Mouse (Mus musculus) hindbrain, embryonic 14.5 days (tissue): ENCODE results near the gene Fam172a. TPM values are rescaled to one million over a fixed set of nuclear protein-coding genes. Genes with fewer than 3 reads are reported as not detected.

ENCODE experiments used
- ATAC-seq: fragments of 200-750 bp; cut with Nextera tagmentation; 2 replicates; pipeline ENCODE4 v1.8.0; 2017; ENCODE audit warnings: moderate number of reproducible peaks, mild to moderate bottlenecking, moderate TSS enrichment, moderate library complexity; ENCODE audit not compliant: low FRiP score
- DNase-seq: peaks from one replicate; pipeline ENCODE4 v3.0.0-alpha.2; 2015; ENCODE audit warnings: low spot score
- H3K27ac ChIP-seq: fragments of 300-500 bp; sonication (generic); 2 replicates; pipeline ENCODE4 v1.5.1; 2014; ENCODE audit warnings: mild to moderate bottlenecking, moderate library complexity
- H3K27me3 ChIP-seq: fragments of 300-500 bp; sonication (generic); 2 replicates; pipeline ENCODE4 v1.6.1; 2014; ENCODE audit warnings: mild to moderate bottlenecking, low read length, mixed read lengths; ENCODE audit not compliant: control insufficient read depth, insufficient read depth
- H3K36me3 ChIP-seq: fragments of 300-500 bp; sonication (generic); replicated peaks from 2 replicates; pipeline ENCODE4 v1.6.1; 2014; ENCODE audit not compliant: control insufficient read depth, insufficient read depth
- H3K4me1 ChIP-seq: fragments of 300-500 bp; sonication (generic); replicated peaks from 2 replicates; pipeline ENCODE4 v1.6.1; 2014; ENCODE audit warnings: antibody characterized with exemption, low read length, mixed read lengths; ENCODE audit not compliant: control insufficient read depth, insufficient read depth
- H3K4me2 ChIP-seq: fragments of 300-500 bp; sonication (generic); replicated peaks from 2 replicates; pipeline ENCODE4 v1.6.1; 2014; ENCODE audit warnings: mild to moderate bottlenecking, moderate library complexity
- H3K4me3 ChIP-seq: fragments of 300-500 bp; sonication (generic); replicated peaks from 2 replicates; pipeline ENCODE4 v1.5.1; 2014; ENCODE audit warnings: mild to moderate bottlenecking, low read length
- H3K9ac ChIP-seq: fragments of 300-500 bp; sonication (generic); 2 replicates; pipeline ENCODE4 v1.6.1; 2014
- H3K9me3 ChIP-seq: fragments of 300-500 bp; sonication (generic); 2 replicates; pipeline ENCODE4 v1.6.1; 2016; ENCODE audit warnings: low read length; ENCODE audit not compliant: control insufficient read depth
- WGBS: fragments of 180-500 bp; shearing (Covaris S2); extraction: QIAGEN DNeasy Blood & Tissue Kit; methylation state at CpG from one replicate; pipeline ENCODE4 v1.1.7; 2014; 5-methylcytosine and 5-hydroxymethylcytosine counted together
- polyA plus RNA-seq: library from polyadenylated mRNA; unstranded; fragments of >200 nt; fragmentation: Nextera tagmentation; extraction: Ambion mirVana; gene quantifications from 2 replicates; pipeline ENCODE4 v1.2.1, GENCODE M21; 2014

The Fam172a gene
- polyA plus RNA-seq, 1 experiment from 2014 or later = 42.1 TPM

GRCm38 (mm10) chr13:77843017-77843654, 141.3 kb downstream of the Fam172a start:
- Histone ChIP-seq H3K27ac (no peak overlapping the region), H3K9ac (no peak overlapping the region), H3K27me3 (no peaks in the 10 kb centered on the region), H3K4me1 (no peaks in the 10 kb centered on the region), H3K4me3 (no peak overlapping the region), H3K9me3 (no peaks in the 10 kb centered on the region), H3K36me3 (no peaks in the 10 kb centered on the region), H3K4me2 (no peak overlapping the region)
- 98% methylated on average over 2 of the region's 2 CpGs for WGBS
- ATAC-seq = no peak
- no peak for DNase-seq

- H3K27me3 ChIP-seq = no peaks in the 10 kb centered on the region
- H3K4me1 ChIP-seq = no peaks in the 10 kb centered on the region
- no peak overlapping the region for H3K9ac ChIP-seq
- no peaks in the 10 kb centered on the region for H3K36me3 ChIP-seq
- H3K4me2 ChIP-seq = no peak overlapping the region
- 79% methylated on average over 4 of the region's 4 CpGs for WGBS
- H3K9me3 ChIP-seq = no peaks in the 10 kb centered on the region; the same call in 1 of the 2 replicates
- ATAC-seq (no peak), DNase-seq (no peak)
- no peak overlapping the region for H3K4me3 ChIP-seq
- H3K27ac ChIP-seq = no peak overlapping the region
Observed at GRCm38 (mm10) chr13:77848868-77849267, 147.0 kb downstream of the Fam172a start.

- Histone ChIP-seq H3K27ac (no peak overlapping the region), H3K4me2 (no peak overlapping the region), H3K4me3 (no peak overlapping the region), H3K9ac (no peak overlapping the region), H3K4me1 (no peaks in the 10 kb centered on the region), H3K27me3 (no peaks in the 10 kb centered on the region), H3K36me3 (no peaks in the 10 kb centered on the region), H3K9me3 (no peaks in the 10 kb centered on the region)
- WGBS = 100% methylated on average over 1 of the region's 1 CpGs
- DNase-seq = peak; percentile 76
- ATAC-seq = peak; percentile 51; the same call in 1 of the 2 replicates
Observed at GRCm38 (mm10) chr13:77864804-77865203, 163.0 kb downstream of the Fam172a start.

- Histone ChIP-seq H3K4me3 (no peak overlapping the region), H3K36me3 (no peaks in the 10 kb centered on the region), H3K9me3 (no peaks in the 10 kb centered on the region), H3K27ac (no peak overlapping the region), H3K4me2 (no peak overlapping the region), H3K27me3 (no peaks in the 10 kb centered on the region), H3K9ac (no peak overlapping the region), H3K4me1 (no peaks in the 10 kb centered on the region)
- 37% methylated on average over 2 of the region's 2 CpGs for WGBS
- ATAC-seq (no peak), DNase-seq (no peak)
Observed at GRCm38 (mm10) chr13:77868314-77868713, 166.5 kb downstream of the Fam172a start.

GRCm38 (mm10) chr13:77878120-77878519, 176.3 kb downstream of the Fam172a start:
- Histone ChIP-seq H3K9ac (no peak overlapping the region), H3K9me3 (no peaks in the 10 kb centered on the region), H3K4me2 (no peak overlapping the region), H3K27ac (no peak overlapping the region), H3K4me3 (no peak overlapping the region), H3K27me3 (no peaks in the 10 kb centered on the region), H3K4me1 (no peaks in the 10 kb centered on the region), H3K36me3 (no peaks in the 10 kb centered on the region)
- ATAC-seq = no peak
- DNase-seq = no peak
- WGBS = 63% methylated on average over 4 of the region's 4 CpGs

- Histone ChIP-seq H3K4me1 (no peaks in the 10 kb centered on the region), H3K4me3 (no peak overlapping the region), H3K9me3 (no peaks in the 10 kb centered on the region), H3K27me3 (no peaks in the 10 kb centered on the region), H3K27ac (no peak overlapping the region), H3K9ac (no peak overlapping the region), H3K4me2 (no peak overlapping the region), H3K36me3 (no peaks in the 10 kb centered on the region)
- 72% methylated on average over 3 of the region's 3 CpGs for WGBS
- no peak for DNase-seq
- ATAC-seq = no peak
Observed at GRCm38 (mm10) chr13:77878545-77878944, 176.7 kb downstream of the Fam172a start.

- WGBS = 20% methylated on average over 2 of the region's 2 CpGs
- ATAC-seq (no peak), DNase-seq (no peak)
- H3K9ac ChIP-seq = no peak overlapping the region
- no peak overlapping the region for H3K4me2 ChIP-seq
- no peak overlapping the region for H3K27ac ChIP-seq
- H3K4me1 ChIP-seq = no peaks in the 10 kb centered on the region
- no peaks in the 10 kb centered on the region for H3K36me3 ChIP-seq
- H3K4me3 ChIP-seq = no peak overlapping the region
- H3K27me3 ChIP-seq = no peaks in the 10 kb centered on the region
- no peaks in the 10 kb centered on the region for H3K9me3 ChIP-seq
Observed at GRCm38 (mm10) chr13:77897619-77898018, 195.8 kb downstream of the Fam172a start.

- DNase-seq = no peak
- Histone ChIP-seq H3K4me2 (no peak overlapping the region), H3K4me1 (no peaks in the 10 kb centered on the region), H3K9me3 (no peaks in the 10 kb centered on the region), H3K27ac (no peak overlapping the region), H3K4me3 (no peak overlapping the region), H3K9ac (no peak overlapping the region), H3K36me3 (no peaks in the 10 kb centered on the region), H3K27me3 (no peaks in the 10 kb centered on the region)
- 37% methylated on average over 6 of the region's 6 CpGs for WGBS
- ATAC-seq = no peak
Observed at GRCm38 (mm10) chr13:77898066-77898796, 196.4 kb downstream of the Fam172a start.

GRCm38 (mm10) chr13:77899725-77900124, 197.9 kb downstream of the Fam172a start:
- no peaks in the 10 kb centered on the region for H3K36me3 ChIP-seq
- no peak overlapping the region for H3K9ac ChIP-seq
- DNase-seq (no peak), ATAC-seq (no peak)
- no peaks in the 10 kb centered on the region for H3K4me1 ChIP-seq
- H3K4me3 ChIP-seq = no peak overlapping the region
- H3K27ac ChIP-seq = no peak overlapping the region
- no peaks in the 10 kb centered on the region for H3K27me3 ChIP-seq
- 60% methylated on average over 1 of the region's 1 CpGs for WGBS
- no peaks in the 10 kb centered on the region for H3K9me3 ChIP-seq
- H3K4me2 ChIP-seq = no peak overlapping the region
